Mouse (Mus musculus): ENCODE measurements around the gene Prkaa1.
"Not testable (repeated sequence)": the region's sequence is repeated elsewhere in the genome, so short reads cannot be mapped to it uniquely, and the experiment has no call there.

The Prkaa1 gene

DNA sequence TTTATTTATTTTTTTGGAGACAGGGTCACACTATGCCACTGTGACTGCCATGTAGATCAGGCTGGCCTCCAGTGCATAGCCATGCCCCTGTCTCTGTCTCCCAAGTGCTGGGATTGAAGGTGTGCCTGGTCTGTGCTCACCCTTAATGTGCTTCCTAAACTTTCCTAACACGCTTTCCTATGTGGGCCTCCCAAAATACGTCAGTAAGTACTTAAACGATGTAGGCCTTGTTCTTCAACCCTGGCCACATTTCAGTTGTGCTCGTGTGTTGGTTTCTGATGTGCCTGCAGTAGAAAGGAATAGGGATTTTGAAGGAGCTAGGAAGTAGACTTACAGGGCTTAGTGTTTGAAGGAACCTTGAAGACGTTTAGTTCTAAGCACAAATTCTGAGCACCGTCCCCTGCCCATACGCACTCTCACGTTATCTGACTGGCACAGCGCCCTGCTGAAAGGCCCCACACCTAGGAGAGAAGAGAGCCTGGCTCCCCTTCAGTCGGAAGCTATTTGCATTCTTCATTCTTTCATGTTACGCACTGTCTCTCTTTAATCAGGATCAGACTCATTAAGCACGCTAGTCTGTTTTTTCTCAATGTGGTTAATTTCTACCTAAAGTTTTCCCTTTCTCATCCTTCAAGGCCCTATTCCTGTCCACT is 21.6 kb downstream of the Prkaa1 start:
- DNase-seq (ENCODE audit: low spot score): no peak

- no peak for DNase-seq (ENCODE audit: low spot score)
Measured at GRCm38 (mm10) chr15:5173217-5173820, 29.7 kb downstream of the Prkaa1 start.

- DNase-seq (ENCODE audit: low spot score): no peak
Measured at GRCm38 (mm10) chr15:5184668-5185330, 41.1 kb downstream of the Prkaa1 start.

DNA sequence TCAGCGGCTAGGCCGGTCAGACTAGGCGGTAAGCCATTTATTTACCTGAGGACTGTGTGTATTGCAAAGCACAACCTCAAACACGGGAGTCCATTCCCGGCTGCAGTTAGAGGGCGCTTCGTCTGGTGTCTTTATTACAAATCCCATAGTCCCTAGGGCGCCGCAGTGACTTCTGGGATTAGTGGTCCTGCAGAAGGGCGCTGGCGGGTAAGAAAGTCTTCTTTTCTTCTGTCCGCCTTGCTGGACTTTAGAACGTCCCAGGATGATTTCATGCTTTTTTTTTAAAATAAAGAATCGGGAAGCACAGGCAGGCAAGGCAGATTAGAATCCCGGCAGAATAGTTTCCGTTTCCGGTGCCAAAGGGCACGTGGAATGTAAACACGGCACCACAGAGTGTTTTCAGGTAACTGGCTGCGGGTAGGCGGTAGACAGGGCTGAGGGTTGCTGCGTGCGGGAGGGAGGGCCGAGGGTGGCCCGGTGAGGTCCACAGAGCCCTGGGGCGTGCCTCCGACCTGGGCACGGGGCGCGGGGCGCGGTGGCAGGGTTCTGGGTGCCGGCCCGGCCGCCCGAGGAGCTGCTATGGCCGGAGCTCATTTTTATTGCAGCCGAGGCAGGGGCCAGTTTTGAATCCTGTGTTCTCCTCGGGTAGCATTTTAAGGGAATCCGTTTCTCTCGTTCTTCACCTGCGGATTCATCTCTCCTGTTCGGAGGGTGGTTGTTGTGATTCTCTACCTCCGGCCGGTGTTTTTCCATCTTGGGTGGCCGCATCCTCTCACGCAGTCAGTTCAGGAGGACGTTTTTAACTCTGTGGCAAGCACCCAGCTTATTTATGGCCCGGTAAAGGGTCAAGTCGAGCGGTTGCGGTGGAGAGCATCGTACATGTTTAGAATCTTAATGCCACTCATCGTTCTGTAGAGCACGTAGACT is 42.0 kb downstream of the Prkaa1 start, which contains the start of gene Ttc33:
Gene Ttc33, plus strand, starts transcription at position 160 of the 927 bp plus-strand sequence.
- DNase-seq (ENCODE audit: low spot score): peak; percentile 90

GRCm38 (mm10) chr15:5186293-5186675 is 42.6 kb downstream of the Prkaa1 start:
- peak; percentile 27 for DNase-seq (ENCODE audit: low spot score)

- DNase-seq (ENCODE audit: low spot score): no peak
Measured at GRCm38 (mm10) chr15:5187116-5187515, 43.5 kb downstream of the Prkaa1 start.

GRCm38 (mm10) chr15:5188029-5188428 is 44.4 kb downstream of the Prkaa1 start:
- no peak for DNase-seq (ENCODE audit: low spot score)

GRCm38 (mm10) chr15:5189504-5190093 is 45.9 kb downstream of the Prkaa1 start:
- no peak for DNase-seq (ENCODE audit: low spot score)

DNA sequence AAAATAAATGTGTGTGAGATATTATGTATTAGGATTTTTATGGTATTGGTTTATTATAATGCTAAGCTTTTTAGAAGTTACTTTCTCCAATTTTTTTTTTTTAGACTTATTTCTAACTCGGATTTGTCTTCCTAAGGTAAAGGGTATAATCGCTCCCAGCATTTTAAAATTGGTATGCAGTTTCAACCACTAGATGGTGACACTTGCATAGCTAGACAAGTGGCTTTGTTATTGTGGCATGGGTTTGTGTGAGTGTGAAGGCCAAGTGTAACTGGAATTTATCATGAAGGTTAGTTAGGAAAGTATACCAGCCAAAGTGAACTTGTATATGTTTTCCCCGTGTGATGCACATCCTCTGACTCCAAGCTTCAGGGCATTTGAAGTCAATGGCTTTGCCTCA is 50.2 kb downstream of the Prkaa1 start:
- DNase-seq (ENCODE audit: low spot score): peak; percentile 60

- peak; percentile 71 for DNase-seq (ENCODE audit: low spot score)
Measured at GRCm38 (mm10) chr15:5194446-5194845, 50.8 kb downstream of the Prkaa1 start.

DNA sequence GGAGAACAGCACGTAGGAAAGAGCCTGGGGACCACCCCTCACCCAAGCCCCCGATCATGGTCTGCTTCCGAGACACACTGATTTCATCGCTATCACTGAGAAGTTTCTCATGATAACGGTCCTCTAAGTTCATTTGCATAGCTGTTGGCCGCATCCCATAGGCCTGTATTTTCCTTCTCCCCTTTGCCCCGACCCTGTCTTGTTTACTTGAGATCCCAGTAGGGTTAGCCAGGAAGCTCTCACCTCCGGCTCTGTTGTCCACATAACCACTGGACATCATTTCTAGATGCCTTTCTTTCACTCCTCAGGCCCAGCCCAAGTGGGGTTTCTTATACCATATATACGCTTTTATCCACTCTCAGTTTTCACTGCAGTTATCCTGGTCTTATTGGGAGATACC is 51.3 kb downstream of the Prkaa1 start:
- peak; percentile 68 for DNase-seq (ENCODE audit: low spot score)

DNA sequence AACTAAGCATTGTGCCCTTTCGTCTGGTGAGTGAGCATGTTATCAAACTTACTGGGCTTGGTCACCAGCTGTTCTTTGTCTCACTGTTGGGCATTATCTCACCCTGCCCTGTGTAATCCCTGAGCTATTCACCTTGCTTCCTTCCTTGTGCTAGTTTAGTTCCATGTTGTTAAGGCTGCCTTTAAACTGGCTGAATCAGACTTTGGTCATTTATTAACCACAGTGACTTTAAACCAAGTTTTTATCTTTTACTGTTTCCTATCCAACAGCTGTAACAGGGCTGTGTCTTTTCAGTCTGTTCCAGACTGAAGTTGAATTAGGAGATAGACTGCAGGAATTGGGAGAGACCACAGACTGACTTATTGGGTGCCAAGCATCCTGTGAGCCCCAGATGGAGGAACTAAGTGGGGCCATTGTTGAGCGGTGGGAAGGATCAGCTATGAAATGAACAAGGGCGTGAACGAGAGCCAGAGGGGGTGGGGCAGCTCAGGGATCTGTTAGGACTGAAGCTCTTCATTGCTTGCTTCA is 52.4 kb downstream of the Prkaa1 start:
- DNase-seq (ENCODE audit: low spot score): no peak

- no peak for DNase-seq (ENCODE audit: low spot score)
Measured at GRCm38 (mm10) chr15:5196691-5197090, 53.0 kb downstream of the Prkaa1 start.

- no peak for DNase-seq (ENCODE audit: low spot score)
Measured at GRCm38 (mm10) chr15:5205222-5205621, 61.6 kb downstream of the Prkaa1 start.

DNA sequence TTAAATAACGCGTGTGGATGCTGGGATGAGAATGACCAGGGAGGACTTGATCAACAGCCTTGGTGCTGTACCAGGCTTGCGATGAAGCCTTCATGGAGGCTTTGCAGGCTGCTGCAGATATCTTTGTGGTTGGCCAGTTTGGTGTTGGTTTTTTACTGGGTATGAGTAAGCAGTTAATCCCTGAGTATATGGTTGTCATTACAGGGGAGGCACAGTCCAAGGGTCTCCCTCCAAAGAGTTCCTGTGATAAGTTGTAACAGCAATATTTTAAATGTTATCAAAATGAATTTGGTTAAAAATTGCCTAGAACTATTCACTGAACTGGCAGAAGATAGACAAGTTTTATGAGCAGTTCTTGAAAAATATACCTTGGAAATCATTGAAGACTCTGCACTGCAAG is 65.5 kb downstream of the Prkaa1 start:
- no peak for DNase-seq (ENCODE audit: low spot score)

- DNase-seq (ENCODE audit: low spot score): no peak
Measured at GRCm38 (mm10) chr15:5220491-5220890, 76.8 kb downstream of the Prkaa1 start.

DNA sequence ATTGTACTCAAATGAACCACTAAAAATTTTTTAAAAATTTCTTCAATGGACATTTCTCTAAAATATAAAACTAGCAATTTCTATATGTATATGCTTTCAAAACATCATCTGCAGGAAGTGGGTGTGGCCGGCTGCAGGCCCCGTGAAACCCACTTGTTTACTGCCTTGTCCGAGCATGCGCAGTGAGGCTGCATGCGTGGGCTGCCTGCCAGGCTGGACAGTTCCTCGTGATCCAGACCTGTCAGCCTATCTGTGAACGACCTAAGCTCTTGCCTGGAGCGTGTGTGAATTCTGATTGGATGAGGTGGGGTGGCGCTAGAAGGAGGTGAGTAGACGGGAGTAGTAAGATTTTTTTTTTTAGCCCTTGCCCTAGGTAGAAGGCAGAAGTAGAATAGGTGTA is 87.1 kb downstream of the Prkaa1 start:
- not testable (repeated sequence) for DNase-seq (ENCODE audit: low spot score)

Measured in adipocyte (in vitro differentiated cells).